Mouse (Mus musculus) stomach, postnatal 0 days (tissue): ENCODE measurements around the gene Mboat7.

Experiments
- CTCF ChIP-seq: IDR thresholded peaks from 2 replicates; pipeline ENCODE4 v1.5.1; 2016; ENCODE audit warnings: antibody characterized with exemption, low read depth, mild to moderate bottlenecking, moderate library complexity
- EP300 ChIP-seq: optimal IDR thresholded peaks from 2 replicates; pipeline ENCODE3; 2016; ENCODE audit warnings: antibody characterized with exemption

DNA sequence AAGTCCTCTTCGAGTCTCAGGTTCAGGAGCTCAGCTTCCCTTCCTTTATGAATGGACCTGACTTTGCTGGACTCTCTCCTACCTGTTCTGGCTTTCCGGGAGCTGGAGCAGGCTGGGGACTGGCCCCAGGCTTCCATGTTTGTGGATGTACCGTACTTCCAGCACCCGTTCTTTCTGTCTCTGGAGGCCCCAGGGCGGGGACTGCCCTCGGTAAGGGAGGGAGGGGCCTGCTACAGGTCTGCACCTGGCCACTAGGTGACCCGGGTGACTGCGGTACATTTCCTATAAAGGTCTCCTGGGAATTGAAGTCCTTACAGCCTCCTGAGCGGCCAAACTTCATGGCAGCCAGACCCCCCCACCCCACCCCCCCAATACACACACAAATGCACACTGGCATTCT, 16.0 kb downstream of the Mboat7 start, which contains the start of gene Tmc4:
- TF ChIP-seq CTCF (peak; percentile 52), EP300 (no peak)
